Mouse (Mus musculus): Measurements from ENCODE around the gene Rtn2. TPM values are rescaled to one million over a fixed set of nuclear protein-coding genes. Genes with fewer than 3 reads are reported as not detected.

Rtn2 gene
- polyA plus RNA-seq (2015; fragmentation: Nextera tagmentation; extraction: Ambion mirVana) = 27.4 and 28.5 TPM in 2 replicates

DNA sequence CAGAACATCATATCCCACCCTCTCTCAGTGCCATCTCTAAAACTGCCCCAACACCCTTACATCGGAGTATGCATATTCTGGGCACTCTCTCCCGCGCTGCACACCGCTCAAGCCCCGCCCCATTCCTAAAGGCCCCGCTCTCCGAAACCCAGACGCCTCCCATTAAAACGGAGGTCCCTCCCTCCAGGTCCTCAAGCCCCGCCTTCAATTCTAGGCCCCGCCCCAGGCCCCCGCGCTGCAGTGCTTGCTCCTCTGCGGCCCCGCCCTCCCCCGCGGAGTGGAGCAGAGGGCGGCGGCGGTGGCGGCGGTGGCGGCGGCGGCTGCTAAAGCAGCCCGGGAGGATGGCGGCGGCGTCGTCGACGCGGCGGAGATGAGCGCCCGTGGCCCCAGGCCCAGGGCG, at the start of gene Rtn2:
Gene Rtn2, plus strand, starts transcription at position 240 of the 400 bp plus-strand sequence.
- Histone ChIP-seq H3K4me1 (ENCODE audit: control insufficient read depth, insufficient read depth, low read length) (peaks cover 5% of the 10 kb centered on the region; the same call in 1 of the 2 replicates), H3K9me3 (replicated peaks; ENCODE audit: control insufficient read depth, low read length) (no peaks in the 10 kb centered on the region), H3K36me3 (ENCODE audit: control insufficient read depth, insufficient read depth) (no peaks in the 10 kb centered on the region), H3K27ac (ENCODE audit: low read length) (no peak within 1 kb of the TSS), H3K27me3 (ENCODE audit: control insufficient read depth, insufficient read depth, low read length) (peaks cover 52% of the 10 kb centered on the region), H3K4me3 (ENCODE audit: low read length) (peak within 1 kb of the TSS; percentile 55), H3K9ac (ENCODE audit: low read length) (no peak within 1 kb of the TSS), H3K4me2 (ENCODE audit: low read depth, low read length) (peak within 1 kb of the TSS; percentile 80)
- under 1% methylated on average over 37 of the region's 37 CpGs for WGBS
- peak; percentile 71; the same call in 1 of the 2 replicates for ATAC-seq (replicated peaks; ENCODE audit: extremely low read depth, insufficient read depth, low FRiP score)

GRCm38 (mm10) chr7:19234652-19235051, 47.8 kb upstream of the Rtn2 start:
- Histone ChIP-seq H3K9me3 (replicated peaks; ENCODE audit: control insufficient read depth, low read length) (no peaks in the 10 kb centered on the region), H3K4me2 (ENCODE audit: low read depth, low read length) (no peak overlapping the region), H3K27ac (ENCODE audit: low read length) (peak overlapping the region; percentile 84; the same call in 1 of the 2 replicates), H3K4me3 (ENCODE audit: low read length) (no peak overlapping the region), H3K27me3 (ENCODE audit: control insufficient read depth, insufficient read depth, low read length) (no peaks in the 10 kb centered on the region), H3K36me3 (ENCODE audit: control insufficient read depth, insufficient read depth) (no peaks in the 10 kb centered on the region), H3K4me1 (ENCODE audit: control insufficient read depth, insufficient read depth, low read length) (peaks cover 49% of the 10 kb centered on the region), H3K9ac (ENCODE audit: low read length) (no peak overlapping the region)
- WGBS = 78% methylated on average over 5 of the region's 5 CpGs
- no peak for ATAC-seq (replicated peaks; ENCODE audit: extremely low read depth, insufficient read depth, low FRiP score)

DNA sequence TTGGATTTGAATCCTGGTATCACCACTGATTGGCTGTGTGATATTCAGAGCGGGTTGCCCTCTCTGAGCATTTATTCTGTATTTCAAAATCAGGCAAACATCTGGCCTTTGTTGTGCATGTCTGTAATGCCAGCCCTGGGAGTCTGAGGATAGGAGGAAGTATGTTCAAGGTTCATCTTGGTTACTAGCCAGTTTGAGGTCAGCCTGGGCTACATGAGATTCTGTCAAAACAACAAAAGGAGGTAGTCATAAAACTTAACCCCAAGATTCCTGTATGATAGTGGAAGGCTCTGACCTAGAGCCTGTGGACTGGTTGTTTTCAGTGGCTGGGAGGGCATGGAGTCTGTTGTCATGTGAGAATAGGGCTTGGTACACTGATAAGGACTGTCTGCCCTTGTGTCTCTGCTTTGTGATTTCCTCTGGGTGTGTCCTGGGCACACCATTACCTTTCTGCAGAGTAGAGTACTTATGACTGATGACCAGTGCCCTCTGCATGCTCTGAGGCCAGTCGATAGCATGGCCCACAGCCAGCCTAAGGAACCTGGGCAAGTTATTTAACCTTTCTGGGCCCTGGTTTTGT, 47.2 kb upstream of the Rtn2 start:
- peaks cover 51% of the 10 kb centered on the region for H3K4me1 ChIP-seq (ENCODE audit: control insufficient read depth, insufficient read depth, low read length)
- H3K4me2 ChIP-seq (ENCODE audit: low read depth, low read length) = no peak overlapping the region
- H3K9me3 ChIP-seq (replicated peaks; ENCODE audit: control insufficient read depth, low read length) = no peaks in the 10 kb centered on the region
- ATAC-seq (replicated peaks; ENCODE audit: extremely low read depth, insufficient read depth, low FRiP score) = no peak
- H3K27me3 ChIP-seq (ENCODE audit: control insufficient read depth, insufficient read depth, low read length) = no peaks in the 10 kb centered on the region
- 0 out of 2 replicates have a peak overlapping the region, but pooled peaks have one; percentile 26 for H3K9ac ChIP-seq (ENCODE audit: low read length)
- WGBS = 61% methylated on average over 2 of the region's 2 CpGs
- H3K27ac ChIP-seq (ENCODE audit: low read length) = peak overlapping the region; percentile 84
- no peak overlapping the region for H3K4me3 ChIP-seq (ENCODE audit: low read length)
- H3K36me3 ChIP-seq (ENCODE audit: control insufficient read depth, insufficient read depth) = no peaks in the 10 kb centered on the region

GRCm38 (mm10) chr7:19236411-19236810, 46.0 kb upstream of the Rtn2 start:
- Histone ChIP-seq H3K27me3 (ENCODE audit: control insufficient read depth, insufficient read depth, low read length) (no peaks in the 10 kb centered on the region), H3K9me3 (replicated peaks; ENCODE audit: control insufficient read depth, low read length) (no peaks in the 10 kb centered on the region), H3K4me1 (ENCODE audit: control insufficient read depth, insufficient read depth, low read length) (peaks cover 51% of the 10 kb centered on the region), H3K36me3 (ENCODE audit: control insufficient read depth, insufficient read depth) (no peaks in the 10 kb centered on the region), H3K27ac (ENCODE audit: low read length) (peak overlapping the region; percentile 84), H3K4me2 (ENCODE audit: low read depth, low read length) (peak overlapping the region; percentile 16; the same call in 1 of the 2 replicates), H3K4me3 (ENCODE audit: low read length) (no peak overlapping the region), H3K9ac (ENCODE audit: low read length) (peak overlapping the region; percentile 34)
- ATAC-seq (replicated peaks; ENCODE audit: extremely low read depth, insufficient read depth, low FRiP score) = no peak
- WGBS = 49% methylated on average over 2 of the region's 2 CpGs

DNA sequence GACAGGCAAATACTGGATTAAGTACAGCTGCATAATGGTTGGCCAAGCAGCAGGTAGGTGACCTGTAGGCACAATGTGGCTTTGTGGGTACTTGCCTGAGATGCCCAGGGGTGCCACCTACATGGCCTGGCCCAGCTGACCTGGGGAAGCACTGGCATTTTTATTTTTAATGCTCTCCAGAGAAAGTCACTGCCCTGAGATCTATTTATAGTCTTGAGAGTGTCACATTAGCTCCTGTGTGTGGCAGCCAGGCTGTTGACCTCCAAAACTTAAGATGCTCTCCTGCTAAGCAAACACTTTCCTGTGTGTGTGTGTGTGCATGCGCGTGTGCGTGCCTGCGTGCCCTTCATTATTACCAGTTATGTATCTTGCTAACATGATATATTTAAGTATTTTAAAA, 44.1 kb upstream of the Rtn2 start:
- H3K9ac ChIP-seq (ENCODE audit: low read length) = peak overlapping the region; percentile 50
- 57% methylated on average over 4 of the region's 4 CpGs for WGBS
- no peaks in the 10 kb centered on the region for H3K9me3 ChIP-seq (replicated peaks; ENCODE audit: control insufficient read depth, low read length)
- H3K4me1 ChIP-seq (ENCODE audit: control insufficient read depth, insufficient read depth, low read length) = peaks cover 45% of the 10 kb centered on the region
- H3K27me3 ChIP-seq (ENCODE audit: control insufficient read depth, insufficient read depth, low read length) = no peaks in the 10 kb centered on the region
- peak overlapping the region; percentile 41; the same call in 1 of the 2 replicates for H3K4me2 ChIP-seq (ENCODE audit: low read depth, low read length)
- H3K4me3 ChIP-seq (ENCODE audit: low read length) = no peak overlapping the region
- ATAC-seq (replicated peaks; ENCODE audit: extremely low read depth, insufficient read depth, low FRiP score) = 0 out of 2 replicates have a peak, but pooled peaks have one; percentile 30
- H3K27ac ChIP-seq (ENCODE audit: low read length) = peak overlapping the region; percentile 94
- no peaks in the 10 kb centered on the region for H3K36me3 ChIP-seq (ENCODE audit: control insufficient read depth, insufficient read depth)

DNA sequence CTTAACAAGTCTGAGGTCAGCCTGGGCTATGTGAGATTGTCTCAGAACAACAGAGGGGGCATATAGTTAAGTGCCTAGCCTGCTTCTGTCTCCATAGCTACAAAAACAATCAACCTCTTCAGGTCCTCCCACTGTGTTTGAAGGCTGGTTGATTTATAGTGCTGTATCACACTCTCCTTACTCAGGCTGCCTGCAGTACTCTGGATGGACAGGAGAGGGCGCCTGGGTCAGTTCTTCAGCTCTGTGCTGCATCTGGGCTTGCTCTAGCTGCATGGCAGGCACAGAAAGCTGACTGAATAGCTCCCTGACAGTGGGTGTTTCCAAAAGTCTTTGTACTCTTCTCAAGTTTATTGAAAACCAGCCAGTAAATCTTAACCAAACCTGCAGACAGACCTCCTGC, 43.0 kb upstream of the Rtn2 start:
- peak; percentile 76 for ATAC-seq (replicated peaks; ENCODE audit: extremely low read depth, insufficient read depth, low FRiP score)
- H3K4me2 ChIP-seq (ENCODE audit: low read depth, low read length) = no peak overlapping the region
- H3K27me3 ChIP-seq (ENCODE audit: control insufficient read depth, insufficient read depth, low read length) = no peaks in the 10 kb centered on the region
- H3K27ac ChIP-seq (ENCODE audit: low read length) = peak overlapping the region; percentile 94
- H3K36me3 ChIP-seq (ENCODE audit: control insufficient read depth, insufficient read depth) = no peaks in the 10 kb centered on the region
- peak overlapping the region; percentile 21; the same call in 1 of the 2 replicates for H3K9ac ChIP-seq (ENCODE audit: low read length)
- peaks cover 45% of the 10 kb centered on the region for H3K4me1 ChIP-seq (ENCODE audit: control insufficient read depth, insufficient read depth, low read length)
- no peaks in the 10 kb centered on the region for H3K9me3 ChIP-seq (replicated peaks; ENCODE audit: control insufficient read depth, low read length)
- no peak overlapping the region for H3K4me3 ChIP-seq (ENCODE audit: low read length)
- 0% methylated on average over 1 of the region's 1 CpGs for WGBS

DNA sequence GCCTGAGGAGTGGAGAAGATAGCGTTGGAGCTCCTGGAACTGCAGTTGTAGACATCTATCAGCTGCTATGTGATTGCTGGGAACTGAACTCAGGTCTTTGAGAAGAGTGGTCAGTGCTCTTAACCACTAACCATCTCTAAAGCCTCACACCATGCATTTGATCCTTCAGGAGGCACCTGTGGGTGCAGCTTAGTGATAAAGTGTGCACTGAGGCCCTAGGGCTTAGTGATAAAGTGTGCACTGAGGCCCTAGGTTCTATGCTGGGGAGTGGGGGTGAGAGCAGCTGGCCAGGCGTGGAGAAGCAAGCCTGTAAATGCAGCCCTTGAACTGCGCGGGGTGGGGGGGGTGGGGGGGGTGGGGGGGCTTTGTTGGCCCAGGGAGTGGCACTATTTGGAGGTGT, 42.4 kb upstream of the Rtn2 start:
- H3K9ac ChIP-seq (ENCODE audit: low read length) = peak overlapping the region; percentile 21; the same call in 1 of the 2 replicates
- WGBS = 68% methylated on average over 4 of the region's 4 CpGs
- 0 out of 2 replicates have a peak overlapping the region, but pooled peaks have one; percentile 19 for H3K27ac ChIP-seq (ENCODE audit: low read length)
- H3K4me2 ChIP-seq (ENCODE audit: low read depth, low read length) = no peak overlapping the region
- H3K9me3 ChIP-seq (replicated peaks; ENCODE audit: control insufficient read depth, low read length) = no peaks in the 10 kb centered on the region
- peaks cover under 1% of the 10 kb centered on the region for H3K36me3 ChIP-seq (ENCODE audit: control insufficient read depth, insufficient read depth)
- no peak overlapping the region for H3K4me3 ChIP-seq (ENCODE audit: low read length)
- peaks cover 43% of the 10 kb centered on the region for H3K4me1 ChIP-seq (ENCODE audit: control insufficient read depth, insufficient read depth, low read length)
- H3K27me3 ChIP-seq (ENCODE audit: control insufficient read depth, insufficient read depth, low read length) = no peaks in the 10 kb centered on the region
- ATAC-seq (replicated peaks; ENCODE audit: extremely low read depth, insufficient read depth, low FRiP score) = no peak

- WGBS = 90% methylated on average over 8 of the region's 8 CpGs
- H3K27ac ChIP-seq (ENCODE audit: low read length) = no peak overlapping the region
- H3K9ac ChIP-seq (ENCODE audit: low read length) = no peak overlapping the region
- H3K9me3 ChIP-seq (replicated peaks; ENCODE audit: control insufficient read depth, low read length) = no peaks in the 10 kb centered on the region
- no peaks in the 10 kb centered on the region for H3K27me3 ChIP-seq (ENCODE audit: control insufficient read depth, insufficient read depth, low read length)
- no peak for ATAC-seq (replicated peaks; ENCODE audit: extremely low read depth, insufficient read depth, low FRiP score)
- peaks cover 10% of the 10 kb centered on the region for H3K36me3 ChIP-seq (ENCODE audit: control insufficient read depth, insufficient read depth)
- no peak overlapping the region for H3K4me3 ChIP-seq (ENCODE audit: low read length)
- H3K4me1 ChIP-seq (ENCODE audit: control insufficient read depth, insufficient read depth, low read length) = peaks cover 33% of the 10 kb centered on the region
- H3K4me2 ChIP-seq (ENCODE audit: low read depth, low read length) = no peak overlapping the region
Measured at GRCm38 (mm10) chr7:19240905-19241463, 41.4 kb upstream of the Rtn2 start.

DNA sequence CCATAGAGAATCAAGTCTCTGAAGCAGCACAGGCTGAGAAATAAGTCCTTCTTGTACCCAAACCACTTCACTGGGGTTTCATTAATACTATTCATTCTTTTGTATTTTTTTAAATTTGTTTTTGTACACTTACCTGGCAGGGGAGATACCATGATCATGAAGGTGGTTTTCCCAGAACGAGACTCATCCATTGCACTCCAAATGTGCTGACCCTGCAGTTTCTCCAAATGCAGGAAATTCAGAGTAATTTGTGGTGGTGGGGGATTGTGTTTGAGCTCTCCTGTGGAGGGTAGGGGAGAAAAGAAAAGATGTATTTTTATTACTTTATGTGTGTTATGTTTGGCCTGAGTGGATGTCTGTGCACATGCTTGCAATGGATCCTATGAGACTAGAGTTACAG, 40.4 kb upstream of the Rtn2 start:
- Histone ChIP-seq H3K9me3 (replicated peaks; ENCODE audit: control insufficient read depth, low read length) (no peaks in the 10 kb centered on the region), H3K9ac (ENCODE audit: low read length) (no peak overlapping the region), H3K27ac (ENCODE audit: low read length) (no peak overlapping the region), H3K27me3 (ENCODE audit: control insufficient read depth, insufficient read depth, low read length) (no peaks in the 10 kb centered on the region), H3K4me1 (ENCODE audit: control insufficient read depth, insufficient read depth, low read length) (peaks cover 23% of the 10 kb centered on the region), H3K4me3 (ENCODE audit: low read length) (no peak overlapping the region), H3K4me2 (ENCODE audit: low read depth, low read length) (no peak overlapping the region), H3K36me3 (ENCODE audit: control insufficient read depth, insufficient read depth) (peaks cover 10% of the 10 kb centered on the region)
- no peak for ATAC-seq (replicated peaks; ENCODE audit: extremely low read depth, insufficient read depth, low FRiP score)
- WGBS = 90% methylated on average over 1 of the region's 1 CpGs
